Mouse (Mus musculus) lung, adult 2 months (tissue): ENCODE data around the gene Srgap2.

ENCODE experiments used
- CTCF ChIP-seq: fragments of 200-500 bp; IDR thresholded peaks from 2 replicates; pipeline ENCODE4 v1.5.1; 2011; ENCODE audit warnings: mild to moderate bottlenecking, low read length, control low read depth; ENCODE audit not compliant: insufficient read depth
- POLR2A ChIP-seq: fragments of 200-500 bp; IDR thresholded peaks from 2 replicates; pipeline ENCODE4 v1.6.1; 2011; ENCODE audit warnings: low read depth, mild to moderate bottlenecking, control low read depth, low read length, borderline replicate concordance; ENCODE audit errors: extremely low read depth

DNA sequence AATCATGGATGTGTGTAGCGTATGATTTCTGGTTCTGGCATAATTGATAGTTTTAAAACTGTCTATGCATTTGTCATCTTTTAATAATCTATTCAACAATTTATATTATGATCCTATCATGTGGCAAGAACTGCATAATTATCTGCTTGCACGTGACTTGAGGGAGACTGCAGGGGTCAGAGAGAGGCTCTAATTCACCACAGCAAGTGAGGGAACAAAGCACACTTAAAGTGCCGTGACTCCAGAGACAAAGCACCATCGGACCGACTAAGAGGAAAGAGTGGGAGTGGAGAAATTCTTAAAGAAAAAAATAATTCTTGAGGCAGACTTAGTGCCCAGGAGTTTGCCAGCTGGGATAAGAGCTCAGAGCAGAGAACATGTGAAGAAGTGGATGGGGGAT, 13.6 kb upstream of the Srgap2 start:
- no peak for TF ChIP-seq CTCF
- TF ChIP-seq POLR2A: no peak
